Mouse (Mus musculus) bone marrow, adult 2 months (tissue): Measurements from ENCODE around the gene Hoxb2. TPM values are rescaled to one million over a fixed set of nuclear protein-coding genes. Genes with fewer than 3 reads are reported as not detected.

ENCODE experiments used
- H3K27ac ChIP-seq: fragments of 200-500 bp; 2 replicates; pipeline ENCODE4 v1.5.1; 2012; ENCODE audit warnings: low read depth, mild to moderate bottlenecking, control low read depth, inconsistent platforms, low read length; ENCODE audit not compliant: control insufficient read depth, poor library complexity, insufficient read depth
- H3K4me1 ChIP-seq: fragments of 200-500 bp; 2 replicates; pipeline ENCODE4 v1.6.1; 2011; ENCODE audit warnings: low read length; ENCODE audit not compliant: control insufficient read depth, insufficient read depth
- H3K4me3 ChIP-seq: fragments of 200-500 bp; replicated peaks from 2 replicates; pipeline ENCODE3; 2011; ENCODE audit warnings: mild to moderate bottlenecking, low read depth, low read length, control low read depth; ENCODE audit not compliant: control insufficient read depth
- CTCF ChIP-seq: fragments of 200-500 bp; IDR thresholded peaks from 2 replicates; pipeline ENCODE4 v1.5.1; 2011; ENCODE audit warnings: low read length, control low read depth; ENCODE audit not compliant: control insufficient read depth, insufficient read depth
- POLR2A ChIP-seq: fragments of 200-500 bp; IDR thresholded peaks from 2 replicates; pipeline ENCODE4 v1.6.1; 2011; ENCODE audit warnings: low read depth, mild to moderate bottlenecking, control low read depth, low read length, borderline replicate concordance; ENCODE audit not compliant: control insufficient read depth
- WGBS: fragments of 180-500 bp; shearing (Covaris S2); methylation state at CpG from one replicate; pipeline ENCODE4 v1.1.7; 2018; 5-methylcytosine and 5-hydroxymethylcytosine counted together
- polyA plus RNA-seq: library from polyadenylated mRNA; stranded (reverse); fragments of >200 nt; gene quantifications from 2 replicates; pipeline ENCODE4 v1.2.4, GENCODE M21; 2011; ENCODE audit warnings: low replicate concordance; ENCODE audit not compliant: missing spikeins, insufficient read depth, insufficient read length

The Hoxb2 gene
- polyA plus RNA-seq, 1 experiment, result 3.0 TPM

DNA sequence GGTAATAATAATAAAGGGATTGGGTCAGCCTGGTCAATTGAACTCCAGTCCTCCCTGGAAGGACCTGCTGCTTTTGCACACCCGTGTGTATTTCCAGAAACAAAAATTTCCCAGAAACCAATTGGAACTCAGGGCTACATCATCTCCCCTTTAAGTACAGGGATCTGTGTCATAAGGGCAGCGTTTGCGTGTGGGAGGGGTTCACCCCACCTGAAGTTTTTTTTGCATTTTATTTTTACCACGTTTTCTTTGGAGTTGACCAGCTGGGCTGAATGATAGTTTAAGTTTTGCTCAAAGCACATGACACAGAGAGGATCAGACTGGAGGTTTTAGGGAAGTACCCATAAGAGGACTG, 7.8 kb upstream of the Hoxb2 start:
- Histone ChIP-seq H3K4me3 (no peak overlapping the region), H3K4me1 (no peaks in the 10 kb centered on the region), H3K27ac (no peak overlapping the region)
- WGBS, result 63% methylated on average over 4 of the region's 4 CpGs
- TF ChIP-seq CTCF (no peak), POLR2A (no peak)

DNA sequence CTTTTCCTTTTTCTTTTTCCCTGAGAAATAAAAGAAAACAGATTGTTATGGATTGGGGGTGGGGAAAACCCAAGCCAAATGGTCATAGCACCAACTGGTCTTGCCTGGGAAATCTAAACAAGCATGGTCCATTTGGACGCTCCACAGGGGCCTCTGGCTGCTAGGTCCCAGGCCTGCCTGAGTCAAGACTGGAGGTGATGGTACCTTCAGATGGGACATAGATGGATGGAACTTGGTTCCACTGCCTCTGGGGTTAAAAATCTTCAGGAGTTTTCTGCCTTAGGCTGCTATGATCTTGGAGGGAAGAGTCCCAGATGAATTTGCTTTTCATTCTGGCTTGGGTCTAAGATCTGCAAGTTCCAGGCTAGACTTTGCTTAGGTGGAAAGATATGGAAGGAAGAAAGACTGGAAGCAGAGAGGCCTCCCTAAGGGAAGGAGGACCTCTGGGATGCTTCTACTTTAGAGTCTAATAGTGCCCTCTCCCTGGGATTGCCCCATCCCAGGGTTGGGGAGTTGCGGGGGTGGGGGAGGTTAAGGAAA, 7.0 kb upstream of the Hoxb2 start:
- TF ChIP-seq POLR2A (no peak), CTCF (no peak)

DNA sequence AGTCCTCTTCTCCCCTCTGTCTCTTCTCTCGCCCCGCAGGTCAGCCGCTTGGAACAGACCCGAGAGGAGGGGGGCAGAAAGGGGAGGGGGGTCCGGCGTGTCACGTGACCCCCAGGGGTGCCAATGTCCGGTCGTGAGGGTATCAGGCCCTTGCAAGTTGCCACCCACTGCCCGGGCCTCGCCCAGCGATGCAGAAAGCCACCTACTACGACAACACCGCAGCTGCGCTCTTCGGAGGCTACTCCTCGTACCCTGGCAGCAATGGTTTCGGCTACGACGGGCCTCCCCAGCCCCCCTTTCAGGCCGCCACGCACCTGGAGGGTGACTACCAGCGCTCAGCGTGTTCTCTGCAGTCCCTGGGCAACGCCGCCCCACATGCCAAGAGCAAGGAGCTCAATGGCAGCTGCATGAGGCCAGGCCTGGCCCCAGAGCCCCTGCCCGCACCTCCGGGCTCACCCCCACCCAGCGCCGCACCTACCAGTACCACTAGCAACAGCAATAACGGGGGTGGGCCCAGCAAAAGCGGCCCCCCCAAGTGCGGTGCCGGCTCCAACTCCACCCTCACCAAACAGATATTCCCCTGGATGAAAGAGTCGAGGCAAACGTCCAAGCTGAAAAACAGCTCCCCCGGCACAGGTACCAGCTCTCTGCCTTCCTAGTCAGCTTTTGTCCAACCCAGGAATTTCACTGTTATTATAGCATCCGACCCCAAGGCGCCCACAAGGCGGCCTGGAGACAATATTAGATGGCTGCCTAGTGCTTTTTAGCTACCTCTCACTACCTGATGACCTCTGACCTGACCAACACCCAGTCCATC, 6.1 kb upstream of the Hoxb2 start:
- TF ChIP-seq POLR2A (no peak), CTCF (no peak)
- 85% methylated on average over 40 of the region's 40 CpGs for WGBS
- no peaks in the 10 kb centered on the region for H3K4me1 ChIP-seq
- H3K27ac ChIP-seq, result no peak overlapping the region
- H3K4me3 ChIP-seq, result no peak overlapping the region

More for the DNA sequence above, 7.0 kb upstream of the Hoxb2 start:
- H3K27ac ChIP-seq, result no peak overlapping the region
- 83% methylated on average over 2 of the region's 2 CpGs for WGBS
- no peaks in the 10 kb centered on the region for H3K4me1 ChIP-seq
- H3K4me3 ChIP-seq, result no peak overlapping the region

DNA sequence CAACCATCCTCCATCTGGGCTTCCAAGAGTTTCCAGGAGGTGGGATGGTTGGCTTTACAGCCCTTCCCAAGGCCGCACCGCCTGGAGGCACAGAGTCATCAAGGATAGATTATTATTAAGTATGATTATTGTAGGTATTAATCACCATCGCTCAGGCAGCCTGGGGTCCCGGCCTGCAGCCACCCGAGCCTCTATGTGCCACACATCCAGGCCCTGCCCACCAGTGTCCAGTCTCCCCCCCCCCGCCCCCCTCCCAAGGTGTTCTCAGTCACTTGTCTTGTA, 5.5 kb upstream of the Hoxb2 start:
- Histone ChIP-seq H3K4me3 (no peak overlapping the region), H3K27ac (no peak overlapping the region), H3K4me1 (no peaks in the 10 kb centered on the region)
- 89% methylated on average over 6 of the region's 6 CpGs for WGBS
- TF ChIP-seq CTCF (no peak), POLR2A (no peak)

DNA sequence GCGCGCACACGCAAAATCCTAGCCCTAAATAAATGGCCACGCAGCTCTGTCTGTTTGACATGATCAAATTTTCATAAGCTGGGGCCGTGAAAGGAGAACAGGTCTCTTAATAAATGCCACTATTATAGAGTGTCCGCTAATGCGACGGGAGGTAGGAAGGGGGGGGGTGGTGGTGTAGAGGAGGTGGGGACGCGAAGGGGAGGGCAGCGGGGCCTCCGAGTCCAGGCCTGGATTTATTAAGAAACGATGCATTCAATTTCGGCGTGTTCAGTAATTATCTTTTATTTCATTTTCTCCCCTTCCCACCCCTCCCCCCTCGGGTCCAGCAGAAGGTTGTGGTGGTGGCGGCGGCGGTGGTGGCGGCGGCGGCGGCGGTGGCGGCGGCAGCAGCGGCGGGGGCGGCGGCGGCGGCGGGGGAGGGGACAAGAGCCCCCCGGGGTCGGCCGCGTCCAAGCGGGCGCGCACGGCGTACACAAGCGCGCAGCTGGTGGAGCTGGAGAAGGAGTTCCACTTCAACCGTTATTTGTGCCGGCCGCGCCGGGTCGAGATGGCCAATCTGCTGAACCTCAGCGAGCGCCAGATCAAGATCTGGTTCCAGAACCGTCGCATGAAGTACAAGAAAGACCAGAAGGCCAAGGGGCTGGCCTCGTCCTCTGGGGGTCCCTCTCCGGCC, 5.0 kb upstream of the Hoxb2 start:
- H3K27ac ChIP-seq, result no peak overlapping the region
- no peaks in the 10 kb centered on the region for H3K4me1 ChIP-seq
- no peak for TF ChIP-seq POLR2A
- TF ChIP-seq CTCF, result no peak
- H3K4me3 ChIP-seq, result no peak overlapping the region
- 74% methylated on average over 56 of the region's 56 CpGs for WGBS

DNA sequence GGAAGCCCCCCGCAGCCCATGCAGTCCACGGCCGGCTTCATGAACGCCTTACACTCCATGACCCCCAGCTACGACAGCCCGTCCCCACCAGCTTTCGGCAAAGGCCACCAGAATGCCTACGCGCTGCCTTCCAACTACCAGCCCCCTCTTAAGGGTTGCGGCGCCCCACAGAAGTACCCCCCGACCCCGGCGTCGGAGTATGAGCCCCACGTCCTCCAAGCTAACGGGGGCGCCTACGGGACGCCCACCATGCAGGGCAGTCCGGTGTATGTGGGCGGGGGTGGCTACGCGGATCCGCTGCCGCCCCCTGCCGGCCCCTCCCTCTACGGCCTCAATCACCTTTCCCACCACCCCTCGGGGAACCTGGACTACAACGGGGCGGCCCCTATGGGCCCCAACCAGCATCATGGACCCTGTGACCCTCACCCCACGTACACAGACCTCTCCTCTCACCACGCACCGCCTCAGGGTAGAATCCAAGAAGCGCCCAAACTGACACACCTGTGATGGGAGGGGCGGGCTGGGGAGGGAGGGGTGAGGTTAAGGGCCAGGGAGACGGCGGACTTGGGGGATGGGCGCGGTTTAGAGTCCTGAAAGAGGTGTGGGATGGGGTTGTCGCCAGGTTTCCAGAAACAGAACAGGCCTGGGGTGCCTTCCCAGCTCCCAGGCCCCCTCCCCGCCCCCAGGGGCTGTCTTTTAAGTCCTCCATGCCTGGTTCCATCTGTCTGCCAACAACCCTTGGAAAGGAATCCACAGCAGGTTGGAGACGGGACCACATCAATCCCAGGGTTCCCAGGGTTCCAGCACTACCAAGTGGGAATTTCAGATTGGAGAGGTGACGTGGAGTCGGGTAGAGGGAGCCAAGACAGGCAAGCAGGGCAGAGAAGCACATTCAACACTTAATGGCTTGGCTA, 4.2 kb upstream of the Hoxb2 start:
- no peaks in the 10 kb centered on the region for H3K4me1 ChIP-seq
- no peak overlapping the region for H3K4me3 ChIP-seq
- WGBS, result 79% methylated on average over 45 of the region's 45 CpGs
- TF ChIP-seq POLR2A (no peak), CTCF (no peak)
- no peak overlapping the region for H3K27ac ChIP-seq

DNA sequence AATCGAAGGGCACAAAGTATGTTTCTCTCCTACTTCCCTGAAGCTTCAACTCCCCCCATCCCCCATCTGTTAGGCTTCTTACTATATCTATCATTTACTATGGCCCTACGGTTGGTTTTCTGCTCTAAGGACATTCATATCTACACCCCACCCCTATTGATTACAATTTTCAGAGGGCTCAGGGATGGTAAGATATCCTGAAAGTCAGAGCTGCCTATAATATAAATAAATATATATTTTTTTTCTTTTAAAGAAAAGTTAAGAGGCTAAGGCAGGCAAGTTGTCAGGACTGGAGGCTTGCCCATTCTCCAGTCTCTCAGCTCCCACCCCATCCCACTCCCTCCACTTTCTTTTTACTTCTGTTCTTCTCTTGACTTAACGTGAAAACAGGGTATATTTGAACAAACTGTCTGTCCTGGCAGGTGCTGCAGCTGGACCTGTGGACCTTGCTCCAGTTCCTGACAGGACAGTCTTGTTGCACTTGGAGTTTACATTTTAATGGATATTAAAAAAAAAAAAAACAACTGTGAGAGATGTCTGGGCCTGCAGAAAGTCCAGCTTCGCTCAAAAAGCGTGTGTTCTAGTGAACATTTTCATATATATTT, 3.3 kb upstream of the Hoxb2 start:
- no peak overlapping the region for H3K4me3 ChIP-seq
- no peaks in the 10 kb centered on the region for H3K4me1 ChIP-seq
- WGBS, result 77% methylated on average over 5 of the region's 5 CpGs
- no peak for TF ChIP-seq POLR2A
- no peak for TF ChIP-seq CTCF
- no peak overlapping the region for H3K27ac ChIP-seq
